Mouse (Mus musculus): ENCODE measurements at regions not wholly inside any gene's neighbourhood (a gene's known extent, or its start where the extent isn't known, plus 50 kb on each side); places are given as distances from the start of the nearest gene placed in this dataset.

DNA sequence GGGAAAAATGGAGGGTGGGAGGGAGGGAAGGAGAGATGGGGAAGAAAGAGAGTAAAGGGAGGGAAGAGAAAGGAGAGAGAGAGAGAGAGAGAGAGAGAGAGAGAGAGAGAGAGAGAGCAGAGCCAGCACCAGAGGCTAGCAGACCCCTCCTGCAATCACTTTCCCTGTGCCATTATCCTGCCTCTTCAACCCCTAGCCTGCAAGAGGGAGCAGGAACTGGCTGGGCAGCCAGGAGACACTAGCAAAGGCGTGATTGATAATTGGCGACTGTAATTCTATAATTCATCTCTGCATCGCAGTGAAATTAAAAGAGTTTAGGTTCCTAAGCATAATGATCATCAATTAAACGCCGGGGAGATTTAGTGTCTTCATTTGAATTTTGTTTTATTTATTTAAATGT lies 190.1 kb upstream of the 4931429L15Rik start:
- H3K4me3 ChIP-seq (ENCODE audit: insufficient read depth, low read depth, low read length) = no peak overlapping the region
- TF ChIP-seq CTCF (IDR thresholded peaks at IDR 0.05; ENCODE audit: insufficient read depth, low read depth, low read length) (no peak), POLR2A (IDR thresholded peaks at IDR 0.05; ENCODE audit: insufficient read depth, low read depth, low read length) (no peak)
- 57% methylated on average over 5 of the region's 5 CpGs for WGBS
- peaks cover 11% of the 10 kb centered on the region for H3K4me1 ChIP-seq (ENCODE audit: control insufficient read depth, insufficient read depth, low read length)
- H3K27ac ChIP-seq (ENCODE audit: insufficient read depth, low read depth, low read length) = no peak overlapping the region

GRCm38 (mm10) chr9:46509458-46509857 lies 189.7 kb upstream of the 4931429L15Rik start:
- Histone ChIP-seq H3K4me1 (ENCODE audit: control insufficient read depth, insufficient read depth, low read length) (peaks cover 11% of the 10 kb centered on the region), H3K27ac (ENCODE audit: insufficient read depth, low read depth, low read length) (no peak overlapping the region), H3K4me3 (ENCODE audit: insufficient read depth, low read depth, low read length) (no peak overlapping the region)
- TF ChIP-seq CTCF (IDR thresholded peaks at IDR 0.05; ENCODE audit: insufficient read depth, low read depth, low read length) = no peak
- no peak for TF ChIP-seq POLR2A (IDR thresholded peaks at IDR 0.05; ENCODE audit: insufficient read depth, low read depth, low read length)
- 49% methylated on average over 5 of the region's 5 CpGs for WGBS

GRCm38 (mm10) chr9:46507036-46507435 lies 187.2 kb upstream of the 4931429L15Rik start:
- WGBS = 92% methylated on average over 4 of the region's 4 CpGs
- H3K4me1 ChIP-seq (ENCODE audit: control insufficient read depth, insufficient read depth, low read length) = peaks cover 11% of the 10 kb centered on the region
- no peak overlapping the region for H3K27ac ChIP-seq (ENCODE audit: insufficient read depth, low read depth, low read length)
- H3K4me3 ChIP-seq (ENCODE audit: insufficient read depth, low read depth, low read length) = no peak overlapping the region
- no peak for TF ChIP-seq POLR2A (IDR thresholded peaks at IDR 0.05; ENCODE audit: insufficient read depth, low read depth, low read length)
- TF ChIP-seq CTCF (IDR thresholded peaks at IDR 0.05; ENCODE audit: insufficient read depth, low read depth, low read length) = no peak

GRCm38 (mm10) chr9:46504536-46504935 lies 184.8 kb upstream of the 4931429L15Rik start:
- 35% methylated on average over 12 of the region's 12 CpGs for WGBS
- no peak overlapping the region for H3K4me3 ChIP-seq (ENCODE audit: insufficient read depth, low read depth, low read length)
- H3K27ac ChIP-seq (ENCODE audit: insufficient read depth, low read depth, low read length) = no peak overlapping the region
- no peak for TF ChIP-seq POLR2A (IDR thresholded peaks at IDR 0.05; ENCODE audit: insufficient read depth, low read depth, low read length)
- TF ChIP-seq CTCF (IDR thresholded peaks at IDR 0.05; ENCODE audit: insufficient read depth, low read depth, low read length) = no peak
- H3K4me1 ChIP-seq (ENCODE audit: control insufficient read depth, insufficient read depth, low read length) = no peaks in the 10 kb centered on the region

DNA sequence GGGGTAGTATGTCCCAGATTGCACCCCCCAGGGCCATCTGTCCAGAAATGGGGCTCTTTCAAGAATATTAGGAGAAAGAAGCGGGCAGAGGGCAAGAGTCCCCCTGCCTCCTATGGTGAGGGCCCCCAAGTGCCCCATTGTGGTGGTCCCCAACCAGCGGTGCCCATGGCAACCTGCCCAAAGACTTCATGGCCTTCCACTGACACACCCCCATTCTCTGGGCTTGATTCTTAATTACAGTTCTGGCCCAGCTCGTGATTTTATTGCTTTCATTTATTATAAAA lies 184.3 kb upstream of the 4931429L15Rik start:
- WGBS = 36% methylated on average over 3 of the region's 3 CpGs
- Histone ChIP-seq H3K27ac (ENCODE audit: insufficient read depth, low read depth, low read length) (no peak overlapping the region), H3K4me3 (ENCODE audit: insufficient read depth, low read depth, low read length) (no peak overlapping the region), H3K4me1 (ENCODE audit: control insufficient read depth, insufficient read depth, low read length) (no peaks in the 10 kb centered on the region)
- TF ChIP-seq POLR2A (IDR thresholded peaks at IDR 0.05; ENCODE audit: insufficient read depth, low read depth, low read length) (no peak), CTCF (IDR thresholded peaks at IDR 0.05; ENCODE audit: insufficient read depth, low read depth, low read length) (no peak)

DNA sequence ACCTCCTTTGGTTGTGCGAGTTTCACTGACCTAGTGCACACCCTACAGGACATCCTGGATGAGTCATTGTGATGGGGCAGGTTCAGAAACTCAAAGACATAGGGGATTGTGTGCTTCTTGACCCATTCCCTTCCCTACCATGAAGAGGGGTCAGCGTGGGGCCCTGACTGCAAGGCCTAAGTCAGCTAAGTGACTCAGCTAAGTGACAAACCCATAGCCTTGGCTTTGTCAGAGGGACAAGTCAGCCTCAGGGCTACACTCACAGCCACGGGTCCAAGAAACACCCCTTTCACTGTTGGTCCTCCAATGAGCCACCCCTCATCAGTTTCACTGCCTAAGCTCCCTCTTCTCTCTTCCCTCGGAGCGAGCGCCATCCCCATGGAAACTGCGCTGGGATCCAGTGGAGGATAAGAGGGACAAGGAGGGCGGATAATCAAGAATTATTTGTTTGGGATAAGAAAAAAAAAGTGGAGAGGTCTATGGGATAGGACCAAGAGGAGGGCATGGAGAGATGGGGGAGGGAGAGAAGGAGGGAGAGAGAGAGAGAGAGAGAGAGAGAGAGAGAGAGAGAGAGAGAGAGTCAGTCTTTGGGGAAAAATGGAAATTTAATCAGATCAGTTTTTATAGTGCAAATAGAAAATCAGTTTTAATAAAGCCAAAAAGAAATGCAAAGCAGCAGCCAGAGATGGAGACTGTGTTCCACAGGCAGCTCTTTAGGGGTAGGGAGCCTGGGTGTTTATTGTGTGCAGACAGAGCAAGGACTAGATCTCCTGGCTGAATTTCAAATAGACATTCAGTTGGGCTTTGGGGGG lies 183.7 kb upstream of the 4931429L15Rik start:
- 70% methylated on average over 8 of the region's 8 CpGs for WGBS
- Histone ChIP-seq H3K4me1 (ENCODE audit: control insufficient read depth, insufficient read depth, low read length) (no peaks in the 10 kb centered on the region), H3K27ac (ENCODE audit: insufficient read depth, low read depth, low read length) (no peak overlapping the region), H3K4me3 (ENCODE audit: insufficient read depth, low read depth, low read length) (no peak overlapping the region)
- TF ChIP-seq CTCF (IDR thresholded peaks at IDR 0.05; ENCODE audit: insufficient read depth, low read depth, low read length) (no peak), POLR2A (IDR thresholded peaks at IDR 0.05; ENCODE audit: insufficient read depth, low read depth, low read length) (no peak)

DNA sequence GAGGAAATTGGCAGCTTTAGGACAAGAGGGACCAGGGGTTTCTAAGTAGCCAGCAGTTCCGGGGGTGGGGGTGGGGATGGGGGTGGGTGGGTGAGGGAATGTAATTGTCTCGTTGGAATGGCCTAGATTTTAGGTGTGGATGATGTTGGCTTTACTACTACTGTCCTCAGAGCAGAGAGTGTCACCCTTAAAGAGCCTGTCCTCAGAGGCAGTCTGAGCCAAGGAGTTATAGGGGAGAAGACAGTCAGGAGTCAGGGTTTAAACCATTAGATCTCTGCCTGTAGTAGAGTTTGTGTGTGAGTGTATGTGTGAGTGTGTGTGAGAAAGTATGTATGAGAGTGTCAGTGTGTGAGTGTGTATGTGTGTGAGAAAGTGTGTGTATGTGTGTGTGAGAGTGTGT lies 179.6 kb upstream of the 4931429L15Rik start:
- Histone ChIP-seq H3K4me1 (ENCODE audit: control insufficient read depth, insufficient read depth, low read length) (no peaks in the 10 kb centered on the region), H3K4me3 (ENCODE audit: insufficient read depth, low read depth, low read length) (no peak overlapping the region)
- 20% methylated on average over 2 of the region's 2 CpGs for WGBS

DNA sequence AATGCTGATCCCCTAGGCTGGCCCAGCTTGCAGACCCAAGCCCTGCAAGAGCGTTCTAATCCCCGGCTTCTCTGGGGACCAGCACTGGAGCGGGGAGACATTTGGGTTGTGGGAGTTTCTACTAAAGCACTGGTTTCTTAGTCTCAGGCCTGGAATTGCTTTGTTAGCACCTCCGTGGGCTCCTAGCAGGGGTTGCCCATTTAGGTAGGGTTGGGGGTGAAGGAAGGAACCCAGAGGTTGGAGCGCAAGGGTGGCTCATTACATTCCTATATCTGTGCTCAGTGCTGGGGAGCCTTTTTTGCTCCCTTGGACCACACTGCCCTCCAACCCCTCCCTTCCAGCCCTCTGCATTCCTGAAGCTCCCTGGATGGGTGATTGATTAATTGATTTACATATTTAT lies 179.1 kb upstream of the 4931429L15Rik start:
- no peak overlapping the region for H3K27ac ChIP-seq (ENCODE audit: insufficient read depth, low read depth, low read length)
- no peaks in the 10 kb centered on the region for H3K4me1 ChIP-seq (ENCODE audit: control insufficient read depth, insufficient read depth, low read length)
- H3K4me3 ChIP-seq (ENCODE audit: insufficient read depth, low read depth, low read length) = no peak overlapping the region
- TF ChIP-seq POLR2A (IDR thresholded peaks at IDR 0.05; ENCODE audit: insufficient read depth, low read depth, low read length) (no peak), CTCF (IDR thresholded peaks at IDR 0.05; ENCODE audit: insufficient read depth, low read depth, low read length) (no peak)
- 94% methylated on average over 5 of the region's 5 CpGs for WGBS

More for the DNA sequence above, 179.6 kb upstream of the 4931429L15Rik start:
- TF ChIP-seq POLR2A (IDR thresholded peaks at IDR 0.05; ENCODE audit: insufficient read depth, low read depth, low read length) (no peak), CTCF (IDR thresholded peaks at IDR 0.05; ENCODE audit: insufficient read depth, low read depth, low read length) (no peak)
- H3K27ac ChIP-seq (ENCODE audit: insufficient read depth, low read depth, low read length) = no peak overlapping the region

- no peak overlapping the region for H3K27ac ChIP-seq (ENCODE audit: insufficient read depth, low read depth, low read length)
- H3K4me3 ChIP-seq (ENCODE audit: insufficient read depth, low read depth, low read length) = no peak overlapping the region
- WGBS = 80% methylated on average over 6 of the region's 6 CpGs
- H3K4me1 ChIP-seq (ENCODE audit: control insufficient read depth, insufficient read depth, low read length) = no peaks in the 10 kb centered on the region
- TF ChIP-seq CTCF (IDR thresholded peaks at IDR 0.05; ENCODE audit: insufficient read depth, low read depth, low read length) = no peak
- no peak for TF ChIP-seq POLR2A (IDR thresholded peaks at IDR 0.05; ENCODE audit: insufficient read depth, low read depth, low read length)
Observed at GRCm38 (mm10) chr9:46495276-46495675, 175.5 kb upstream of the 4931429L15Rik start.

Measured in olfactory bulb, adult 2 months (tissue).